Mouse (Mus musculus): ENCODE measurements at regions not wholly inside any gene's neighbourhood (a gene's known extent, or its start where the extent isn't known, plus 50 kb on each side); places are given as distances from the start of the nearest gene placed in this dataset.

GRCm38 (mm10) chr9:52330652-52331051 is 162.3 kb upstream of the Zc3h12c start:
- Histone ChIP-seq H3K4me3 (no peak overlapping the region), H3K27me3 (ENCODE audit: control insufficient read depth, insufficient read depth, insufficient read length) (no peaks in the 10 kb centered on the region), H3K4me2 (ENCODE audit: low read depth) (no peak overlapping the region), H3ac (ENCODE audit: control insufficient read depth, insufficient read length) (no peak overlapping the region), H3K36me3 (ENCODE audit: control insufficient read depth, insufficient read depth) (no peaks in the 10 kb centered on the region), H3K79me2 (ENCODE audit: control insufficient read depth, insufficient read depth) (no peaks in the 10 kb centered on the region)
- TF ChIP-seq MYOG (IDR thresholded peaks at IDR 0.05; ENCODE audit: control insufficient read depth in 1 of 3, insufficient read depth in 1 of 3, insufficient read length in 2 of 3, low read depth in 2 of 3) (no peak), REST (IDR thresholded peaks at IDR 0.05; ENCODE audit: insufficient read depth, insufficient read length) (no peak), POLR2AphosphoS2 (IDR thresholded peaks at IDR 0.05; ENCODE audit: insufficient read length, low read depth) (no peak), TCF12 (IDR thresholded peaks at IDR 0.05; ENCODE audit: insufficient read depth, poor library complexity, severe bottlenecking) (no peak), POLR2A (IDR thresholded peaks at IDR 0.05; ENCODE audit: insufficient read length, low read depth) (no peak), CEBPB (IDR thresholded peaks at IDR 0.05; ENCODE audit: insufficient read depth, poor library complexity, severe bottlenecking) (no peak), USF1 (IDR thresholded peaks at IDR 0.05; ENCODE audit: low read depth) (no peak), MYOD1 (IDR thresholded peaks at IDR 0.05; ENCODE audit: control insufficient read depth in 1 of 3, insufficient read length in 2 of 3, low read depth in 2 of 3) (no peak), SRF (IDR thresholded peaks at IDR 0.05; ENCODE audit: control insufficient read depth, insufficient read length, low read depth) (no peak), TCF3 (IDR thresholded peaks at IDR 0.05; ENCODE audit: insufficient read length, low read depth) (no peak), E2F4 (IDR thresholded peaks at IDR 0.05; ENCODE audit: insufficient read depth) (no peak), MAX (IDR thresholded peaks at IDR 0.05; ENCODE audit: low read depth) (no peak)

GRCm38 (mm10) chr9:52324347-52324746 is 156.0 kb upstream of the Zc3h12c start:
- H3K79me2 ChIP-seq (ENCODE audit: control insufficient read depth, insufficient read depth), result no peaks in the 10 kb centered on the region
- H3K4me2 ChIP-seq (ENCODE audit: low read depth), result no peak overlapping the region
- TF ChIP-seq MAX (IDR thresholded peaks at IDR 0.05; ENCODE audit: low read depth), result no peak
- no peak for TF ChIP-seq TCF3 (IDR thresholded peaks at IDR 0.05; ENCODE audit: insufficient read length, low read depth)
- no peak for TF ChIP-seq REST (IDR thresholded peaks at IDR 0.05; ENCODE audit: insufficient read depth, insufficient read length)
- no peak overlapping the region for H3ac ChIP-seq (ENCODE audit: control insufficient read depth, insufficient read length)
- no peaks in the 10 kb centered on the region for H3K36me3 ChIP-seq (ENCODE audit: control insufficient read depth, insufficient read depth)
- no peaks in the 10 kb centered on the region for H3K27me3 ChIP-seq (ENCODE audit: control insufficient read depth, insufficient read depth, insufficient read length)
- no peak overlapping the region for H3K4me3 ChIP-seq

GRCm38 (mm10) chr9:52323757-52324156 is 155.4 kb upstream of the Zc3h12c start:
- no peak overlapping the region for H3K4me3 ChIP-seq
- no peak overlapping the region for H3ac ChIP-seq (ENCODE audit: control insufficient read depth, insufficient read length)
- H3K4me2 ChIP-seq (ENCODE audit: low read depth), result no peak overlapping the region
- no peaks in the 10 kb centered on the region for H3K27me3 ChIP-seq (ENCODE audit: control insufficient read depth, insufficient read depth, insufficient read length)
- no peaks in the 10 kb centered on the region for H3K36me3 ChIP-seq (ENCODE audit: control insufficient read depth, insufficient read depth)
- TF ChIP-seq TCF12 (IDR thresholded peaks at IDR 0.05; ENCODE audit: insufficient read depth, poor library complexity, severe bottlenecking) (no peak), POLR2A (IDR thresholded peaks at IDR 0.05; ENCODE audit: insufficient read length, low read depth) (no peak), USF1 (IDR thresholded peaks at IDR 0.05; ENCODE audit: low read depth) (no peak), POLR2AphosphoS2 (IDR thresholded peaks at IDR 0.05; ENCODE audit: insufficient read length, low read depth) (no peak), MYOD1 (IDR thresholded peaks at IDR 0.05; ENCODE audit: control insufficient read depth in 1 of 3, insufficient read length in 2 of 3, low read depth in 2 of 3) (no peak), MYOG (IDR thresholded peaks at IDR 0.05; ENCODE audit: control insufficient read depth in 1 of 3, insufficient read depth in 1 of 3, insufficient read length in 2 of 3, low read depth in 2 of 3) (no peak), REST (IDR thresholded peaks at IDR 0.05; ENCODE audit: insufficient read depth, insufficient read length) (no peak)
- H3K79me2 ChIP-seq (ENCODE audit: control insufficient read depth, insufficient read depth), result no peaks in the 10 kb centered on the region

- Histone ChIP-seq H3K27me3 (ENCODE audit: control insufficient read depth, insufficient read depth, insufficient read length) (no peaks in the 10 kb centered on the region), H3K79me2 (ENCODE audit: control insufficient read depth, insufficient read depth) (no peaks in the 10 kb centered on the region), H3ac (ENCODE audit: control insufficient read depth, insufficient read length) (no peak overlapping the region), H3K36me3 (ENCODE audit: control insufficient read depth, insufficient read depth) (no peaks in the 10 kb centered on the region), H3K4me3 (no peak overlapping the region), H3K4me2 (ENCODE audit: low read depth) (no peak overlapping the region)
- TF ChIP-seq SRF (IDR thresholded peaks at IDR 0.05; ENCODE audit: control insufficient read depth, insufficient read length, low read depth) (no peak), REST (IDR thresholded peaks at IDR 0.05; ENCODE audit: insufficient read depth, insufficient read length) (no peak), TCF12 (IDR thresholded peaks at IDR 0.05; ENCODE audit: insufficient read depth, poor library complexity, severe bottlenecking) (no peak), USF1 (IDR thresholded peaks at IDR 0.05; ENCODE audit: low read depth) (no peak), E2F4 (IDR thresholded peaks at IDR 0.05; ENCODE audit: insufficient read depth) (no peak), TCF3 (IDR thresholded peaks at IDR 0.05; ENCODE audit: insufficient read length, low read depth) (no peak), MYOD1 (IDR thresholded peaks at IDR 0.05; ENCODE audit: control insufficient read depth in 1 of 3, insufficient read length in 2 of 3, low read depth in 2 of 3) (no peak), CEBPB (IDR thresholded peaks at IDR 0.05; ENCODE audit: insufficient read depth, poor library complexity, severe bottlenecking) (no peak), POLR2A (IDR thresholded peaks at IDR 0.05; ENCODE audit: insufficient read length, low read depth) (no peak), POLR2AphosphoS2 (IDR thresholded peaks at IDR 0.05; ENCODE audit: insufficient read length, low read depth) (no peak), MAX (IDR thresholded peaks at IDR 0.05; ENCODE audit: low read depth) (no peak), MYOG (IDR thresholded peaks at IDR 0.05; ENCODE audit: control insufficient read depth in 1 of 3, insufficient read depth in 1 of 3, insufficient read length in 2 of 3, low read depth in 2 of 3) (no peak)
Observed at GRCm38 (mm10) chr9:52323226-52323625, 154.9 kb upstream of the Zc3h12c start.

DNA sequence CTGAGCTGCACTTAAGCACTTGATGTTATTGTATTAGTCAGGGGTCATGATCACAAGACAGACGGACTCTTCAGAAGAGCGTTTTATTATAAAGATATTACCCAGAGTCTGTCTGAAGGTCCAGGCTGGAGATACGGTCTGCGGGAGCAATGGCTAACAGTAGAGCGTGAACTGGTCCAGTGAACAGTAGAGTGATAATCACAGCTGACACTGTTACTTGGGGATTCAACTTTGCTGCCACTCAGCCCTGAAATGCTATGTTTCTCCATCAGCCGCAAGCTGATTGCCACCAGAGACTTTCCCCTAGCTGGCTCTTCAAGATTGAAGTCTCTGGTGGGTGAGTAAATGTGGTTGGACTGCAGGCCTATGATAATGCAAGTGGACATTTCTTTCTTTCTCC is 133.1 kb upstream of the Zc3h12c start:
- Histone ChIP-seq H3K27me3 (ENCODE audit: control insufficient read depth, insufficient read depth, insufficient read length) (peaks cover 3% of the 10 kb centered on the region), H3K79me2 (ENCODE audit: control insufficient read depth, insufficient read depth) (no peaks in the 10 kb centered on the region), H3K4me3 (no peak overlapping the region), H3ac (ENCODE audit: control insufficient read depth, insufficient read length) (no peak overlapping the region), H3K36me3 (ENCODE audit: control insufficient read depth, insufficient read depth) (no peaks in the 10 kb centered on the region), H3K4me2 (ENCODE audit: low read depth) (no peak overlapping the region)
- no peak for TF ChIP-seq MYOG (IDR thresholded peaks at IDR 0.05; ENCODE audit: control insufficient read depth in 1 of 3, insufficient read depth in 1 of 3, insufficient read length in 2 of 3, low read depth in 2 of 3)
- no peak for TF ChIP-seq MAX (IDR thresholded peaks at IDR 0.05; ENCODE audit: low read depth)
- TF ChIP-seq POLR2A (IDR thresholded peaks at IDR 0.05; ENCODE audit: insufficient read length, low read depth), result no peak
- no peak for TF ChIP-seq TCF12 (IDR thresholded peaks at IDR 0.05; ENCODE audit: insufficient read depth, poor library complexity, severe bottlenecking)
- TF ChIP-seq TCF3 (IDR thresholded peaks at IDR 0.05; ENCODE audit: insufficient read length, low read depth), result no peak
- TF ChIP-seq SRF (IDR thresholded peaks at IDR 0.05; ENCODE audit: control insufficient read depth, insufficient read length, low read depth), result no peak
- no peak for TF ChIP-seq E2F4 (IDR thresholded peaks at IDR 0.05; ENCODE audit: insufficient read depth)
- TF ChIP-seq POLR2AphosphoS2 (IDR thresholded peaks at IDR 0.05; ENCODE audit: insufficient read length, low read depth), result no peak
